Comparison of ENCODE assay signal across 8 mouse cellular contexts in genomic region chrX:139480022-139480894, GRCm38 (mm10). TPM values are rescaled to one million over a fixed set of nuclear protein-coding genes. Genes with fewer than 3 reads are reported as not detected.
DNase-seq lines count a peak whose midpoint lies in the region; ATAC-seq and TF ChIP-seq lines count a peak whose summit lies in the region.

TSS of gene D330045A20Rik (plus strand) at chrX:139480367.

- no peaks in the 10 kb centered on the region for H3K36me3 ChIP-seq in ES-Bruce4 (ENCODE audit: control insufficient read depth, insufficient read depth, low read length, poor library complexity, severe bottlenecking)
- no peaks in the 10 kb centered on the region for H3K36me3 ChIP-seq in embryonic facial prominence, embryonic 13.5 days
- no peaks in the 10 kb centered on the region for H3K36me3 ChIP-seq in hindbrain, embryonic 11.5 days (ENCODE audit: control insufficient read depth, insufficient read depth, low read length)
- no peaks in the 10 kb centered on the region for H3K36me3 ChIP-seq in limb, embryonic 15.5 days
- H3K36me3 ChIP-seq in midbrain, postnatal 0 days (ENCODE audit: insufficient read depth, low read length): no peaks in the 10 kb centered on the region

- peak; percentile 21 for DNase-seq in adrenal gland, adult 2 months
- DNase-seq in adrenal gland, postnatal 4 days (ENCODE audit: low spot score in 2 of 2): no peak
- peak; percentile 44 for DNase-seq in hindbrain, embryonic 11.5 days (ENCODE audit: low spot score)
- DNase-seq in midbrain, postnatal 0 days (ENCODE audit: low spot score): peak; percentile 57

- TF ChIP-seq POLR2A in ES-Bruce4 (IDR thresholded peaks at IDR 0.05; ENCODE audit: insufficient read depth, low read length): no peak

- ATAC-seq in embryonic facial prominence, embryonic 13.5 days (ENCODE audit: insufficient number of reproducible peaks, insufficient read depth, low FRiP score, low TSS enrichment, low read depth): no peak
- peak; percentile 82 for ATAC-seq in hindbrain, embryonic 11.5 days (ENCODE audit: low FRiP score)
- peak; percentile 30; the same call in 1 of the 2 replicates for ATAC-seq in limb, embryonic 15.5 days (ENCODE audit: insufficient number of reproducible peaks, low FRiP score, low TSS enrichment, low read depth)
- no peak; the same call in 1 of the 2 replicates for ATAC-seq in midbrain, postnatal 0 days (ENCODE audit: low FRiP score)
- no peak for ATAC-seq in activated CD4-positive, CD25-positive, alpha-beta regulatory T cell, adult 4 months

- H3K4me3 ChIP-seq in ES-Bruce4 (ENCODE audit: low read depth, low read length): peak within 1 kb of the TSS; percentile 72
- peak within 1 kb of the TSS; percentile 36 for H3K4me3 ChIP-seq in embryonic facial prominence, embryonic 13.5 days
- peak within 1 kb of the TSS; percentile 27 for H3K4me3 ChIP-seq in hindbrain, embryonic 11.5 days (ENCODE audit: low read depth, low read length)
- peak within 1 kb of the TSS; percentile 33 for H3K4me3 ChIP-seq in limb, embryonic 15.5 days
- peak within 1 kb of the TSS; percentile 36 for H3K4me3 ChIP-seq in midbrain, postnatal 0 days (ENCODE audit: low read depth, low read length)

- H3K27ac ChIP-seq in ES-Bruce4 (ENCODE audit: insufficient read depth, low read length): no peak within 1 kb of the TSS
- H3K27ac ChIP-seq in embryonic facial prominence, embryonic 13.5 days: no peak within 1 kb of the TSS
- H3K27ac ChIP-seq in hindbrain, embryonic 11.5 days (ENCODE audit: low read depth, low read length): no peak within 1 kb of the TSS
- H3K27ac ChIP-seq in limb, embryonic 15.5 days: no peak within 1 kb of the TSS
- H3K27ac ChIP-seq in midbrain, postnatal 0 days (ENCODE audit: low read depth, low read length): no peak within 1 kb of the TSS

- 0 out of 2 replicates have a peak within 1 kb of the TSS, but pooled peaks have one; percentile 8 for H3K9ac ChIP-seq in ES-Bruce4 (ENCODE audit: low read depth, poor library complexity, severe bottlenecking)
- 0 out of 2 replicates have a peak within 1 kb of the TSS, but pooled peaks have one; percentile 27 for H3K9ac ChIP-seq in embryonic facial prominence, embryonic 13.5 days
- peak within 1 kb of the TSS; percentile 15; the same call in 1 of the 2 replicates for H3K9ac ChIP-seq in hindbrain, embryonic 11.5 days (ENCODE audit: low read depth, low read length)
- H3K9ac ChIP-seq in limb, embryonic 15.5 days: no peak within 1 kb of the TSS
- no peak within 1 kb of the TSS for H3K9ac ChIP-seq in midbrain, postnatal 0 days (replicated peaks; ENCODE audit: low read length, poor library complexity, severe bottlenecking)

- no peaks in the 10 kb centered on the region for H3K27me3 ChIP-seq in ES-Bruce4 (ENCODE audit: control insufficient read depth, insufficient read depth, low read length, poor library complexity, severe bottlenecking)
- H3K27me3 ChIP-seq in embryonic facial prominence, embryonic 13.5 days: peaks cover 26% of the 10 kb centered on the region
- H3K27me3 ChIP-seq in hindbrain, embryonic 11.5 days (ENCODE audit: control insufficient read depth, insufficient read depth, low read length): 0 out of 2 replicates have a peak, but pooled peaks cover 2% of the 10 kb centered on the region
- H3K27me3 ChIP-seq in limb, embryonic 15.5 days: peaks cover 14% of the 10 kb centered on the region
- H3K27me3 ChIP-seq in midbrain, postnatal 0 days (ENCODE audit: insufficient read depth, low read length): peaks cover 3% of the 10 kb centered on the region; the same call in 1 of the 2 replicates

- H3K9me3 ChIP-seq in ES-Bruce4 (replicated peaks; ENCODE audit: control insufficient read depth, insufficient read depth, low read length, poor library complexity, severe bottlenecking): no peaks in the 10 kb centered on the region
- no peaks in the 10 kb centered on the region for H3K9me3 ChIP-seq in embryonic facial prominence, embryonic 13.5 days
- no peaks in the 10 kb centered on the region for H3K9me3 ChIP-seq in hindbrain, embryonic 11.5 days (ENCODE audit: control insufficient read depth, low read length)
- H3K9me3 ChIP-seq in limb, embryonic 15.5 days: no peaks in the 10 kb centered on the region
- no peaks in the 10 kb centered on the region for H3K9me3 ChIP-seq in midbrain, postnatal 0 days (ENCODE audit: low read length)

- WGBS in embryonic facial prominence, embryonic 13.5 days: 28% methylated on average over 28 of the region's 28 CpGs
- WGBS in hindbrain, embryonic 11.5 days: 22% methylated on average over 24 of the region's 28 CpGs
- WGBS in limb, embryonic 15.5 days: 30% methylated on average over 28 of the region's 28 CpGs
- 19% methylated on average over 28 of the region's 28 CpGs for WGBS in midbrain, postnatal 0 days

- no peaks in the 10 kb centered on the region for H3K4me1 ChIP-seq in ES-Bruce4 (ENCODE audit: control insufficient read depth, insufficient read depth, low read length)
- no peaks in the 10 kb centered on the region for H3K4me1 ChIP-seq in embryonic facial prominence, embryonic 13.5 days
- H3K4me1 ChIP-seq in hindbrain, embryonic 11.5 days (replicated peaks; ENCODE audit: control insufficient read depth, insufficient read depth, low read length): no peaks in the 10 kb centered on the region
- no peaks in the 10 kb centered on the region for H3K4me1 ChIP-seq in limb, embryonic 15.5 days
- no peaks in the 10 kb centered on the region for H3K4me1 ChIP-seq in midbrain, postnatal 0 days (ENCODE audit: insufficient read depth, low read length)

- TF ChIP-seq CTCF in ES-Bruce4 (IDR thresholded peaks at IDR 0.05; ENCODE audit: low read depth, low read length): no peak
- TF ChIP-seq CTCF in midbrain, postnatal 0 days (IDR thresholded peaks at IDR 0.05): no peak

- H3K4me2 ChIP-seq in embryonic facial prominence, embryonic 13.5 days: peak within 1 kb of the TSS; percentile 59
- H3K4me2 ChIP-seq in hindbrain, embryonic 11.5 days (replicated peaks; ENCODE audit: low read depth, low read length): peak within 1 kb of the TSS; percentile 32
- H3K4me2 ChIP-seq in limb, embryonic 15.5 days: peak within 1 kb of the TSS; percentile 49
- H3K4me2 ChIP-seq in midbrain, postnatal 0 days (ENCODE audit: low read depth, low read length, poor library complexity, severe bottlenecking): peak within 1 kb of the TSS; percentile 52

- no peak for TF ChIP-seq EP300 in ES-Bruce4 (IDR thresholded peaks at IDR 0.05; ENCODE audit: insufficient read depth, low read depth, low read length)

RNA-seq across cellular contexts. Expression of gene D330045A20Rik, which starts in this region (rescaled TPM):
- under 1 TPM; 0.52 to 0.93 TPM for total RNA-seq in adrenal gland, adult 2 months (2021)
- not detected in 2 replicates for polyA plus RNA-seq in adrenal gland, adult 2 months (2012; rRNA removed)
- 1 to 10 TPM in 1 of 2 experiments, under 1 TPM in 1; 0.98 to 1.2 TPM for total RNA-seq in adrenal gland, postnatal 4 days (2021)
- 0.64 and 1.5 TPM in 2 replicates for polyA plus RNA-seq in ES-Bruce4 (2011; ENCODE audit: insufficient read depth, insufficient read length, low read depth, missing spikeins)
- 0.97 and 1.1 TPM in 2 replicates for polyA plus RNA-seq in embryonic facial prominence, embryonic 13.5 days (2015; fragmentation: Nextera tagmentation; extraction: Ambion mirVana)
- 2.4 and 2.8 TPM in 2 replicates for polyA plus RNA-seq in hindbrain, embryonic 11.5 days (2014; fragmentation: Nextera tagmentation; extraction: Ambion mirVana)
- polyA plus RNA-seq in limb, embryonic 15.5 days (2015; fragmentation: Nextera tagmentation; extraction: Ambion mirVana): 1.0 and 1.4 TPM in 2 replicates
- 0.60 and 0.61 TPM in 2 replicates for total RNA-seq in midbrain, postnatal 0 days (2014; rRNA removed)
- polyA plus RNA-seq in midbrain, postnatal 0 days (2015; fragmentation: Nextera tagmentation; extraction: Ambion mirVana): 1.4 and 1.7 TPM in 2 replicates
- not detected for polyA plus RNA-seq in activated CD4-positive, CD25-positive, alpha-beta regulatory T cell, adult 4 months (2017; shearing (Covaris generic))

Comparison
In these comparisons a context has a peak if more than half of its experiments do, and no peak if none do; other contexts are left out.
1. Peak in DNase-seq in adrenal gland, adult 2 months; RNA of the gene not detected or under 1 TPM.
2. DNase-seq: peak in hindbrain, embryonic 11.5 days (single experiment) and midbrain, postnatal 0 days (single experiment); none in adrenal gland, postnatal 4 days (0 of 2).
3. H3K9ac ChIP-seq: peak in ES-Bruce4 (single experiment), embryonic facial prominence, embryonic 13.5 days (single experiment) and hindbrain, embryonic 11.5 days (single experiment); none in limb, embryonic 15.5 days (single experiment) and midbrain, postnatal 0 days (single experiment).
4. ATAC-seq: peak in hindbrain, embryonic 11.5 days (single experiment) and limb, embryonic 15.5 days (single experiment); none in embryonic facial prominence, embryonic 13.5 days (single experiment), midbrain, postnatal 0 days (single experiment) and activated CD4-positive, CD25-positive, alpha-beta regulatory T cell, adult 4 months (single experiment).
5. Peak in every context shown above with its lines, with median percentiles within 50 percentile points of each other: H3K4me3 ChIP-seq and H3K4me2 ChIP-seq.